Mouse (Mus musculus): ENCODE results near the gene Pnisr.

Gene Pnisr

DNA sequence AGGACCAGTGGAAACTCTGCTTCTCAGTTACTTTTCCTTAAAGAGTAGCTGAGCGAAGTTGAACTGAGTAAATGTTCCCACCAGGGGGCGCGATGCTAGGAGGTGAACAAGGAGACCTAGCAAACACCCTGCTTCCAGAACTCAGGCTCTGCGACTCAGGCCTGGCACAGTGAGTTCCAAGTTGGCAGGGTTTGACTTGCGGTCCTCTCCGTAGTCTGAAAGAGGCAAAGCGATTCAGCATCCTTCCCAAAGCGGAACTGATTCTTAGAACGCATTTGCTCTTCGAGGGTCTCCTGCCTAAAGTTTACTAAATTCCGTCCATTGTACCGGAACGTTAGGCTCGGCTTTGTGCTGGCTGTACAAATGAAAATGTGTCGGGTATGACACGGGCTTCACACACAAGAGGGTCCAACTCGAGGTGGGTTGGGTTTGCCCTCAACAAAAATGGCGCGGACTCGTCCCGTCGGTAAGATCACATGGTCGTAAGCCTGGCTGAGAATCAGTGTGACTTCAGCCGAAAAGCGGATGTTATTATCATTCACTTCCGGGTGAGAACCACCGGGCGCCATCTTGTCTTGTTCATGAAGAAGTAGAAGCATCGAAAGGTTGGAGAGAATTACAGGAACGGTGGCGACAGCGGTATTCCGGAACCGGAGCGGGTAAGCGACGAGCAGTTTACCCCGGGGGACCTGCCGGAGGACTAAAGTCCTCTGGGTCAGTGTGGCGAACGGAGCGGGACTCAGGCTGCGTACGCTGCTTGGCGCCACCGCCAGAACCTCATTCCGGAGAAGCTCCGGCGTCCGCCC lies at the start of gene Pnisr:
TSS of gene Pnisr (plus strand) at position 103 of the 806 bp plus-strand sequence.
- peak; percentile 93 for DNase-seq (ENCODE audit: low read depth)

DNA sequence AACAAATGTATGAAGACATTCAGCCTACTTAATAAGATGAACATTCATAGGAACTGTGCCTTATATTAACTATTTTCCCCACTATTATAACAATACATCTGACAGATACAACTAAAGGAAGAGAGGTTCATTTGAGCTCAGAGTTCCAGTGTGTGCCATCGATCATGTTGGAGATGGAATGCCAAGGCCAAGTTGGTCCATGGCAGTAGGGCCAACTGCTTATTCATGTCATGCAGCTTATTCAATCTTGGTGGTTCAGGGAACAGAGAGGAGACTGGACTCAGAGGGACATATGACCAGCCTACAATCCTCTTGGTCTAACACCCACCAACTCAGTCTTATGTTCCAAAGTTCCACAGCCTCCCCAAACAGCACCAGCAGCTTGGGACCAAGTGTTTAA lies 46.4 kb upstream of the Pnisr start:
- DNase-seq (ENCODE audit: low read depth): no peak

DNA sequence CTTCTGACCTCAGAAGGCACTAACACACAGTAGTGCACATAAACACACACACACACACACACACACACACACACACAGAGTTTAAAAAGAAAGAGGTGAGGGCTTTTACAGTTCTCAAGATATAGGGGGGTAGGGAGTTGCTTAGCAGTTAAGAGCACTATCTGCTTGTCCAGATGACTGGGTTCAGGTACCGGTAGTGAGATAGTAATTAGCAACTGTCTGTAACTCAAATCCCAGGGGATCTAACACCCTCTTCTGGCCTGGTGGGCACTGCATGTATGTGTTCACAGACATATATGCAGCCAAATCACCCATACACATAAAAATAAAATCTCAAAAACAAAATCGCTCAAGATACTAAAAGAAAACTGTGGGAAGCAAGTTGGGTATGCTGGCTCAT lies 45.8 kb upstream of the Pnisr start:
- no peak for DNase-seq (ENCODE audit: low read depth)

DNA sequence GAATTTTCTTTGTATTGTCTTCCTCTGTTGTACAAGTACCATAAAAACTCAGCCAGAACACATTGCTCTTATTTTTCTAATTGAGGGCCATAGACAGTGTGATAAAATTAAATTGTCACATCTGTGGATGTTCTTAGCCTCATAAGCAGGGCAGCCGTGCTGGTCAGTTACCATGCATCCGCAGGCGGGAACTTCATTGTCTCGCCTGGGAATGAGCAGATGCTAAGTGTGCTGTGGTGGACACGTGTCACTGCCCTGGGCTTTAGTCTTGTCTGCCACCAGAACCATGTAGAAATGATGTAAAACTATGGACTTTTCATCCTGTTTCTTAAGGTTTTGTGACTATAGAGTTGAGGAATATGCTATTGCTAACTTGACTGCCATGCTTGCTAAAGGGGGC lies 40.2 kb upstream of the Pnisr start:
- DNase-seq (ENCODE audit: low read depth): no peak

DNA sequence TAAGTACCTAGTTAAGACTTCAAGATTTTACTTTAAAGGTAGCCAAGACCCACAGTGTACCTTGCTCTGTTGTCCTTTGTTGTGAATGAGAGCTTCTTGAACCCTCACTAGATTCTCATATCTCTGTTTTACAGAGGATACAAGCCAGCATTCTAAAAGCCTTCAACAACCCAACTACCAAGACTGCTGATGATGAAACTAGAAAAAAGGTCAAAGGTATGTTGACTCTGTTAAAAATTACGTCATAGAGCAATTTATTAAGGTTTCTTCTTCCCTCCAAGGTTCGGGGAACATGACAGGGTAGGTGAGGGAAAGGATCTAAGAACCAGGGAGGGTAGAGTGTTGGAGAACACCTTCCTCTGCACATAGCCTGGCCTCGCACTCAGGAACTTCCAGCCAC lies 36.8 kb upstream of the Pnisr start:
- no peak for DNase-seq (ENCODE audit: low read depth)

DNA sequence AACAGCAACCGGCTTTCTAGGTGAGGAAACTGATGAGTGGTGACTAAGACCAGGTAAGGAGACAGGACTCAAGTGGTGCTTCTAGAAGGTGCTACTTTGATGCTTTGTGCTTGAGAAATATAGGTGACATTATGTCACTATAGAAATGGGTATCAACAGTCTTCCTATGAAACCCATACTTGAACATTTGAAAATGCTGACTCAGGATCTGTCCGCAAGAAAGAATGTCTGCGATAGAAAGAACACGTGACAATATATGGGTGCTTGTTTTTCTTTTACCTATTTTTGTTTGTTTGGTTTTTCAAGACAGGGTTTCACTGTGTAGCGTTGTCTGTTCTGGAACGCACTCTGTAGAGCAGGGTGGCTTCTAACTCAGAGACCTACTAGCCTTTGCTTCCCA lies 34.7 kb upstream of the Pnisr start:
- DNase-seq (ENCODE audit: low read depth): no peak

DNA sequence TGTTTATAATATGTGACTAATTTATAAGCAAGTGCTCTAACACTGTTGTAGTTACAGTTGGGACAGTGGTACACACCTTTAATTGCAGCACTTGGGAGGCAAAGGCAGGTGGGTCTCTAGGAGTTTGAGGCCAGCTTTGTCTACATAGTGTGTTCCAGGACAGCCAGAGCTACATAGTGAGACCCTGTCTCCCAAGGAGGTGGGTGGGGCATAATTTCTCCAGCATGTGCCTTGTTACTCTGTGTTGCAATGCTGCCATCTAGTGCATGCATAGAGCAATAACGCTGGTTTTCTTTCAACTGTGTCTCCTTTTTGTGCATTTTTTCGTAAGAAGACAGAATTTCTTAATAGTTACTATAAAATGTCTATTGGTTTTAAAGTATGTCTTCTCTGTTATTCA lies 33.4 kb upstream of the Pnisr start:
- DNase-seq (ENCODE audit: low read depth): peak; percentile 50

DNA sequence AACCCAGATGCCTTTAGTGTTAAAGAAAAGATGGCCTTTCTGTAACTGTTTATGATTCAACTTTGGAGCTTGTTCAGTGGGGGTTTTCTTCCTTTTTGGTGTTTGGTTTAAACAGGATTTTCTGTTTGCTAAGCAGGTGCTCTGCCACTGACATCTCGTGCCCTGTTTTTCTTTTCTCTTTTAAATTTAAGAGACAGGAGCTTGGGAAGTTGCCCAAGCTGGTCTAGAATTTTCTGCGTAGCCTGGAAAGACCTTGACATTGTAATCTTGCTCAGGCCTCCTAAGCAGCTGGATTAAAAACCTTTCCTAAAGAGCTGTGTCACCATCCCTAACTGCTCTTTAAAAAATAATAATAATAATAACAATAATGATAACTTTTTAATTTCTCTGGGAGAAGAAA lies 20.8 kb upstream of the Pnisr start:
- no peak for DNase-seq (ENCODE audit: low read depth)

DNA sequence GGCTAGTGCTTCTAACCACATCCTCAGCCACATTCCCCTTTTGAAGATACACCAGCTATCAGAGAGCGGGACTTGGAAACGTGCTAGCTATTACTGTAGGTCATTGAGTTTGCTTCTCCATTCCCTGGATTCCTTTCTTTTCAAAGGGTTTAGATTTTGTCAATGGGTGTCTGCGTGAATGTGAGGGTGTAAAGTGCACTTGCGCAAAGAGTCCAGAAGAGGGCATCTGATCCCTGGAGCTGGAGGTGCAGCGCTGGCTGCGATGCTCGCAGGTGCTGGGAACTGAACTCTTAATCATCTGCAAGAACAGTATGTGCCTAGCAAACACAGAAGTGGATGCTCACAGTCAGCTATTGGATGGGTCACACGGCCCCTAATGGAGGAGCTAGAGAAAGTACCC lies 14.5 kb upstream of the Pnisr start:
- no peak for DNase-seq (ENCODE audit: low read depth)

DNA sequence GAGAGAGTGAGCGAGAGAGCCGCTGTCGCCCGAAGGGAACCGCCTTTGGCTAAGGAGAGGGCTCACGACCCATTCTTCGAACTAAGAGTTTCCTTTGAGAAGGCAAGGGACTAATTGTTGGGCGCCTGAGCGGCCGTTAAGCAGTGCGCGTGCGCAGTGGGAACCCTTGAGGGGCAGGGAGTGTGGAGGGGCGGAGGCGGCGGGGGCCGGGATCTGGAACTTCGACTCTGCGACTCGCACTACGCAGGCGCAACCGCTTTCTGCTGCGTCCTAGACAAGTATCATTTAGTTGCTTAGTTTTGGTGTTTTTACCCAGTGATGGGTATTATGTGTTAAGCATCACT lies 876 bp downstream of the Pnisr start:
- DNase-seq (ENCODE audit: low read depth): peak; percentile 76

DNA sequence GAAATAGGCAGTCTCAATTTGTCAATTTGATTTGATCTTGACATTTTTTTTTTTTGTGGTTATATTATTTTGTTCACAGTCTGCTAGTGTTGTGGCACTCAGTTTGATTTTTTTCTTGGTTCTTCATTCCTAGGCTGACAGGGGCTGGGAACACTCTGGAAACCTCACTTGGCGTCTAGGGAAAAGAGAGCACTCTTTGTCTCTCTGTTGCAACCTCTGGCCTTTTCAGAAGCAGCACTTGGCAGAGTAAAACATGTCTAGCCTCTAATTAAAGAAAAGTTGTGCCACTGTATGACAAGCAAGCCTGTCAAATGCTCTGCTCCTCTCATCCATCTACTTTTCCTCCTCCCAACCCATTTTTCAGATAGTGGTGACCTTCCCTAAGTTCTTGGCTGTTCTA lies 10.1 kb downstream of the Pnisr start:
- DNase-seq (ENCODE audit: low read depth): no peak

DNA sequence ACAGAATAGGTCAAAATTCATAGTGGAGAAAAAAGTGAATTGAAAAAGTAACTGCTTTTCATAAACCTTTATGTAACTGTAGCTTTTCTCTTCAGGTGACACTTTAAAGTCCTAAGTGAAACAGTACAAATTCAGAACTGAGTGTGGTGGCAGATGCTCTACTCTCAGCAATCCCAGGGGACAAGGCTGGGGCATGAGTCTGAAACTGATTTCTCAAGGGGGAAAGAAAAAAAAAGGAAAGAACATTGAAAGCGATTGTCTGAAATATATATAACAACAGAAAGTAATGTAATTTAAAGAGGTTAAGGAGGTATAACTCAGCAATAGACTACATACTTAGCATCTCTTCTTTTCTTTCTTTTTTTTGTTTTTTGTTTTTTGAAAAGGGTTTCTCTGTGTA lies 17.8 kb downstream of the Pnisr start:
- no peak for DNase-seq (ENCODE audit: low read depth)

DNA sequence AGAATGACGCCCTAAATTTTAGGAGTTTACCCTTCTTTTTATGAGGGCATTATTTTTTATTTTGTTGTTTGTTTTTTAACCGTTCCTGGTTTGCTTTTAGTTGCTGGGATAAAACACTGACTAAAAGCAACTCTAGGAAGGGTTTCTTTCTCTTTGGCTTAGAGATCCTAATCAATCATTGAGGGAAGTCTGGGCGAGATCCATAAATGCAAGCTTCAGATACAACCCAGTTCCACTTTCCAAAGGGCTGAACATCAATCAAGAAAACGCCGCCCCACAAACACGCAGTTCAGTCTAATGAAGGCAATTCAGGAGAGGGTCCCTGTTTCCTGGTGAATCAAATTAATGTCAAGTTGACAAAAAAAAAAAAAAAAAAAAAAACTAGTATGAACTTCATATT lies 31.4 kb downstream of the Pnisr start:
- DNase-seq (ENCODE audit: low read depth): peak; percentile 19

DNA sequence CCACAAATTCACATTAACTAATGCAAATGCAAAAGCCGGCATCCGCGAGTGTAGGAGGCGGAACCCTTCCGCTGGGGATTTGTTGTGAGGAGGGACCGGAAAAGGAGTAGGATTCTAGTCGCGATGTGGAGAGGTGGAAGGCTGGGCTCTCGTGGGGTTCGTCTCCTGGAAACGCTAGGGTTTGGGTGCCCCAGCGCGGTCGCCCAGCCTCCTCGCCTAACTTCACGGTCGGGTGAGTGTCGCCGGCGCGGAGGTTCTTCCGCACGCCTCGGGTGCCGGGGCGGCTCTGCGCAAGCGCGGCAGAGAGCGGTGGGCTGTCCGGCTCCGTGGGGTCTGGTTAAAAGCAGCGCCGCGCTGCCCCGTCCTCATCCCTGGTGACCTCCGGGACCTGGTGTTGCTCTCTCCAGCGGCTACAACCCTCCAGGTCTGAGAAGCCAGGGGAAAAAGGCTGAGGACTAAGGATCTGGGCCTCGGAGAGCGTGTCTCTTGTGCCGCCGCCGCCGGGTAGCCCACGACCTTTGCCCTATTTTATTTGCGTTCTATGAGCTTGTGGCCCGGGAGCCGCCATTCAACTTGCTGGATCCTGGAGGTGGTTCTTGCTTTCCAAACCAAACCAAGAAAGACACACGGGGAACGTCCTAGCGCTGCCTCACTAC lies 32.3 kb downstream of the Pnisr start, which contains the start of gene Coq3:
TSS of gene Coq3 (plus strand) at position 109 of the 656 bp plus-strand sequence.
- peak; percentile 78 for DNase-seq (ENCODE audit: low read depth)

DNA sequence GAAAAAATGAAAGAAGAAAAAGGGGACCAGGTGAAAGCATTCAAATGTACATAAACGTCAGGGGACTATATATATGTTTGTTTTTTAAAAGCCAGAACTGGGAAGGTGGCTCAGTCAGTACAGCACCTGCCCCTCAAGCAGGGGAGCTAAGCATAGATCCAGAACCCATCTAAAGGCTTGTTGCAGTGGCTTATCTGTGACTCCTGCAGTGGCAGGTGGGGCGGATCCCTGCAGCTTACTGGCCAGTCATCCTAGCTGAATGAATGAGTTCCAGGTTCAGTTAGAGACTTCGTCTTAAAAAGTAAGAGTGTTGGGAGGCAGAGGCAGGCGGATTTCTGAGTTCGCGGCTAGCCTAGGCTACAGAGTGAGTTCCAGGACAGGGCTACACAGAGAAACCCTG lies 35.4 kb downstream of the Pnisr start:
- DNase-seq (ENCODE audit: low read depth): peak; percentile 23

DNA sequence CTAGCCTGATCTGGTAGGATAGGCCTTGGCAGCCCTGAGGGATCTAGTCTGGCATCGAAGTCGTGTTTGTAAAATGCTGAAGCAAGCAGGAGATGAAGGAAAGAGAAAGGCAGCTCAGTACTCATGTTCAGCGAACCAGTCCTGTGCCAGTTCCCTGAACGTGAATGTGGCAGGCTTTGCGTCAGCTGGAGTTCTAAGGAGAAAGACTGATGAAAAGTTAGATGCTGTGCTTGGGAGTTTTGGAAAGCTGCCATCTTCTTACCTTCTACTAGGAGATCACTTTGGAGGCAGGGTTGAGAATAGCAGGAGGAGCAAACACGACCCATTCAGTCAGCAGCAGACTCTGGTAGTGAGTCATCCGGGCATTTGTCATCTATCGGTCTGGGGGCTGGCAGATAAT lies 38.4 kb downstream of the Pnisr start:
- no peak for DNase-seq (ENCODE audit: low read depth)
